Mouse (Mus musculus) erythroblast, embryonic 14.5 days (primary cell): Measurements from ENCODE around the gene Runx2. TPM values are rescaled to one million over a fixed set of nuclear protein-coding genes. Genes with fewer than 3 reads are reported as not detected.
A peak's percentile ranks its signal among the peaks of the same experiment; 100 is the strongest.

ENCODE experiments used
- H3K27me3 ChIP-seq: 2 replicates; pipeline ENCODE4 v1.6.1; 2012; ENCODE audit warnings: inconsistent platforms; ENCODE audit not compliant: control insufficient read depth
- H3K36me3 ChIP-seq: 2 replicates; pipeline ENCODE4 v1.6.1; 2012; ENCODE audit warnings: mild to moderate bottlenecking, inconsistent platforms; ENCODE audit not compliant: control insufficient read depth
- H3K4me1 ChIP-seq: 2 replicates; pipeline ENCODE4 v1.6.1; 2012; ENCODE audit warnings: inconsistent platforms; ENCODE audit not compliant: control insufficient read depth
- H3K4me3 ChIP-seq: replicated peaks from 2 replicates; pipeline ENCODE3; 2012; ENCODE audit warnings: moderate library complexity, mild to moderate bottlenecking, inconsistent platforms
- H3K9me3 ChIP-seq: 2 replicates; pipeline ENCODE4 v1.6.1; 2012; ENCODE audit warnings: low read length, inconsistent platforms, mixed read lengths; ENCODE audit not compliant: control insufficient read depth
- GATA1 ChIP-seq: IDR thresholded peaks from 2 replicates; pipeline ENCODE4 v1.6.1; 2012; ENCODE audit warnings: low read length, inconsistent platforms, mixed read lengths
- TAL1 ChIP-seq: IDR thresholded peaks from 3 replicates; pipeline ENCODE4 v1.6.1; 2012; ENCODE audit warnings: low read length, inconsistent platforms, mixed read lengths
- polyA plus RNA-seq: library from polyadenylated mRNA; stranded (reverse); fragments of >175 nt; gene quantifications from 2 replicates; pipeline ENCODE4 v1.2.3, GENCODE M21; 2012

Runx2 gene
- polyA plus RNA-seq, 1 experiment = 0.05 TPM

DNA sequence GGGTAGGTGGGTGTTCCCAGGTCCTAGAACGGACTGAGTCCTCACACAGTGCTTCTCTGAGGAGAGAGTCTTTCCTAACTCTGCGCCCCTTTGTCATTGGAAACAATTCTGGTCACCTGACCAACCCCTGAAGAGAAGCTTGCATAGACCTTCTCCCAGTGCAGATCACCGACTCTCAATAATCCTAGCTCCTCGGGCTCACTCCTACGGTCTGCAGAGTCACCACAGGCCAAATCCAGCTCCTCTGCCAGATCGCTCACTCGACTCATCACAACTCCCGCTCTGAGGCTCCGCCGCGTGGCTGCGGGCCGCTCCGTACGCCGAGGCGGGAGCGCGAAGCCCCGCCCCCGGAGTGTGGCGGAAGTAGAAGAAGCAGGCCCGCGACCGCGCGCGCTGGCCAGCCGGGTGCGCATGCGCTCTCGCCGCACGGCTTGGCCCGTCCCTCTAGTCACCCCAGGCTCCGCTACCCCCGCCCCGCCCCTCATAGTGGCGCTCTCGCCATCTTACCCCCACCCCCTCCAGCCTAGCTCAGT lies 37.8 kb downstream of the Runx2 start, which contains the start of gene Supt3:
TSS of gene Supt3 (plus strand) at position 415 of the 533 bp plus-strand sequence.
- H3K4me1 ChIP-seq = peaks cover 15% of the 10 kb centered on the region
- TF ChIP-seq GATA1 (no peak), TAL1 (no peak)
- no peaks in the 10 kb centered on the region for H3K27me3 ChIP-seq
- peak within 1 kb of the TSS; percentile 90 for H3K4me3 ChIP-seq
- 0 out of 2 replicates have a peak, but pooled peaks cover 3% of the 10 kb centered on the region for H3K9me3 ChIP-seq
- no peaks in the 10 kb centered on the region for H3K36me3 ChIP-seq

DNA sequence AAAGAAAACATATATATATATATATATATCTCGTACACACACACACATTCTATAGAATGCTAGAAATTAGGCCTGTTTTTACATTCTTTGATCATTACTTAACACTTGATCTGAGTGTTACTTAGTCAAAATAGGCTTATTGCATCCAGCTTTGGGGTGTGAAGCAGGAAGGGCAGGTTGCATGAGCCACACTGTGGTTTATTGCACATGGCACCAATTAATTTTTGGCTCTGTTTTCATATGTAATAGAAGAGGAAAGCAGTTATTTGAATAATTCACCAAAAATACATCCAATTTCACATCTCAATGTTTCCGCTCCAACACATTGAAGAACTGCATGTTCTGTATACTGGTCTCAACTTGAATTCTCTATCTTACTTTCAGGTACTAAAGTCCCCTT lies 42.0 kb downstream of the Runx2 start:
- Histone ChIP-seq H3K4me3 (no peak overlapping the region), H3K9me3 (0 out of 2 replicates have a peak, but pooled peaks cover 3% of the 10 kb centered on the region), H3K27me3 (no peaks in the 10 kb centered on the region; the same call in 1 of the 2 replicates), H3K36me3 (no peaks in the 10 kb centered on the region), H3K4me1 (peaks cover 9% of the 10 kb centered on the region)
- TF ChIP-seq TAL1 = no peak
- no peak for TF ChIP-seq GATA1

DNA sequence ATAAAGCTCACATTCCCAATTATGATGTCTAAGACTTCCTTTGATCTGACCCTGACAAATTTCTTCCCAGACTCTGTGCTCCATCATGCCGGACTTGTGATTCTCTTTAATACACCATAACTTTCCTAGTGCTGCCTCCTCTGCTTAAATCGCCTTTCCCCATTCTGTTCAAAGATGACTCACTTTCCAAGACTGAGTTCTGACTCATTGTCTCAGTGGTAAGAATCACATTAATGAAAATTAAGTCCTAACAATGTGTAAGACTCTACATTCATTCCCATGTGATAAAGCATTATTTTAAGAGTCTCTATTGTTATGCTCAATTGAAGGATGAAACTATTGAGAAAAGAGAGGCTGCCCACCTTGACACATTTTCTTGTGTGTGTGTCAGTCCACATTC lies 43.7 kb downstream of the Runx2 start:
- H3K9me3 ChIP-seq = 0 out of 2 replicates have a peak, but pooled peaks cover under 1% of the 10 kb centered on the region
- no peak overlapping the region for H3K4me3 ChIP-seq
- no peaks in the 10 kb centered on the region for H3K36me3 ChIP-seq
- H3K4me1 ChIP-seq = no peaks in the 10 kb centered on the region
- no peak for TF ChIP-seq GATA1
- TF ChIP-seq TAL1 = no peak
- no peaks in the 10 kb centered on the region; the same call in 1 of the 2 replicates for H3K27me3 ChIP-seq

DNA sequence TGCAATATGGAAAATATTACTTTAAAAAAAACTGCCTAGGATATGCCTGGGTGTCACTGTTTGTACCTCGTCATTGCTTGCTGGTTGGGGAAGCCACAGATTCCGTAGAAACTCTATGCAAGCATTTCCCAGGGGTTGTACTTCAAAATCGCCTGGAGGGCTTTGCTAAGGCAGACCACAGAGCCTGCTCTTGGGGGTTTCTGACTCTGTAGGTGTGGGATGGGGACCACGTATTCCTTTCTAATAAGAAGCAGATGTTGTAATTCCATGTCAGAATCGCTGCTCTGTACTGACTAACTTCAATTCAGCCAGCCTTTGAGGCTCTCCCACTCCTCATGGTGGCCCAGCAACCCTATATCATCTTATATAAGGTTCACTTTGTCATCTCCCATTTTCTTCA lies 46.1 kb downstream of the Runx2 start:
- TF ChIP-seq TAL1 (no peak), GATA1 (no peak)

DNA sequence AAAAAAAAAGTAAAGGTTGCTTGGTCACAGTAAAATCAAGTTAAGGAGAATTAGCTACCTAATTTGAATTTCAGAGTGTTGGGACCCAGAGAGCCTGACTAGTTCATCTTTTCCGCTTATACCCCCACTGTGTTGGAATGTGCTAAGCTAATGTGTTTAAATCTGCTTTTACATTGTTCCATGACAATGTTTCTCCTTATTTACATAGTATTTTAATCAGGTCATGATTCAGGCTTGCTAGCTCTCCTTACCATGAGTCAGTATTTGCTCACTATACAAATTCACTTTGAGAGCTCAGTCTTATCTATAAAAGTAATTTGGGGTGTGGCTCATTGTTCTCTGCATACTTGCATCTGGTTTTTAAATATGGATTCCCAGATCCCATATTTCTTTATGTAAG lies 47.2 kb downstream of the Runx2 start:
- TF ChIP-seq GATA1 (no peak), TAL1 (no peak)
- Histone ChIP-seq H3K27me3 (no peaks in the 10 kb centered on the region; the same call in 1 of the 2 replicates), H3K36me3 (no peaks in the 10 kb centered on the region)

More for the DNA sequence above, 46.1 kb downstream of the Runx2 start:
- no peaks in the 10 kb centered on the region for H3K4me1 ChIP-seq
- no peak overlapping the region for H3K4me3 ChIP-seq
- no peaks in the 10 kb centered on the region for H3K36me3 ChIP-seq
- H3K9me3 ChIP-seq = no peaks in the 10 kb centered on the region
- no peaks in the 10 kb centered on the region; the same call in 1 of the 2 replicates for H3K27me3 ChIP-seq

DNA sequence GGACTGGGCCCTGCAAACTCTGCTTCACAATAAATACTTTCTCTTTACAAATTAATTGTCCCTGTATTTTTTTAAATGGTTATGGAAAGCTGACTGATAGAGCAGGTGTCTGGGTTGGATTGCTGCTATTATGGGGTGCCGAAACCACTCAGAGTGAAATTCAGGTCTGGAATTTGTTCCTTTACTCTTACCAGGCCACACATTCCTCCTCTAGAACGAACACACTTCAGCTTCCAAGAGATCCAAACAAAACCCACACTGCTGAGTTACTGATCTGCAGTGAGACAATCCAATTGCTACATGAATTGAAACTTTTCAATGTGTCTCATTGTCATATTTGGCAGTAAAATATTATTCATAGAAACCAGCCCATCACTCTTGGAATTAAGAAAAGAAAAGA lies 47.6 kb downstream of the Runx2 start:
- H3K4me3 ChIP-seq = no peak overlapping the region
- no peaks in the 10 kb centered on the region for H3K36me3 ChIP-seq
- no peaks in the 10 kb centered on the region for H3K4me1 ChIP-seq
- no peak for TF ChIP-seq TAL1
- no peak for TF ChIP-seq GATA1
- no peaks in the 10 kb centered on the region; the same call in 1 of the 2 replicates for H3K27me3 ChIP-seq
- no peaks in the 10 kb centered on the region for H3K9me3 ChIP-seq

More for the DNA sequence above, 47.2 kb downstream of the Runx2 start:
- Histone ChIP-seq H3K9me3 (no peaks in the 10 kb centered on the region), H3K4me3 (no peak overlapping the region), H3K4me1 (no peaks in the 10 kb centered on the region)

DNA sequence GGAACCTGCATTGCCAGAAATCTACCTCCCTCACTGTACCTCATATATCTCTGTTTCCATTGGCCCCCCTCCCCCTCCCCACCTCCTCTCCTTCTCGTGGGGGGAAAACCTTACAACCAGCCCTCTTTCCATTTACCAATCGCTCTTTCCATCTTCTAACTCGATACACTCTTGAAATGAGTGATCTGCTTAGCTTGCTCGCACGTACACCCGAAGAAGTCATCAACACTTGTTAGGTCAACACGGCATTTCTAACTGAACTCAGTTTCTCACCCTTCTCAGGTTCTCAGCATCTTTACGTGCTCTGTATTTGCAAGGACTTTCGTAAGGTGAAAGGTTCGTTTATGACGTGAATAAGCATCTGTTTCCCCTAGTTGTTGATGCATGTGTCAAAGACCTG lies 48.3 kb downstream of the Runx2 start:
- Histone ChIP-seq H3K4me3 (no peak overlapping the region), H3K4me1 (no peaks in the 10 kb centered on the region), H3K9me3 (no peaks in the 10 kb centered on the region), H3K36me3 (no peaks in the 10 kb centered on the region), H3K27me3 (no peaks in the 10 kb centered on the region)
- no peak for TF ChIP-seq TAL1
- no peak for TF ChIP-seq GATA1

DNA sequence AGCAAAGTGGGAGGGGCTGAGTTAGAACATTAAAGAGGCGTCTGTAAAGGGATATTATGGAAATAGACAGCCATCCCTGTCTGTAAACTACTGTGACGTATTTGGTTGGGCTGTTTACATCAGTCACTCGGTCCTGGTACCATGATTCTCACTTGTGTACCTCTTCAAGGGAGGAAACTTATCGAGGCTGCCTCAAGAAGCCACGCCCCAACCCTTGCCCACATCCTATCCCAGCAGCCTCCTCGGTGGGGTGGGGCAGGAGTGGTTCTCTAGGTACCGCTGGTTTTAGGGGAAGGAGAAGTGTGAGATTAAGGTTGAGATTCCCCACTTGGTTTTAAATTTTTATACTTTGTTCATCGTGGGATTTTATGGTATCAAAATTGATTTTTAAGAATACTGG lies 69.2 kb downstream of the Runx2 start:
- TF ChIP-seq GATA1 = no peak
- TF ChIP-seq TAL1 = no peak
- no peak overlapping the region for H3K4me3 ChIP-seq
- peaks cover 7% of the 10 kb centered on the region for H3K27me3 ChIP-seq
- H3K36me3 ChIP-seq = no peaks in the 10 kb centered on the region
- peaks cover 1% of the 10 kb centered on the region; the same call in 1 of the 2 replicates for H3K4me1 ChIP-seq
- no peaks in the 10 kb centered on the region for H3K9me3 ChIP-seq

DNA sequence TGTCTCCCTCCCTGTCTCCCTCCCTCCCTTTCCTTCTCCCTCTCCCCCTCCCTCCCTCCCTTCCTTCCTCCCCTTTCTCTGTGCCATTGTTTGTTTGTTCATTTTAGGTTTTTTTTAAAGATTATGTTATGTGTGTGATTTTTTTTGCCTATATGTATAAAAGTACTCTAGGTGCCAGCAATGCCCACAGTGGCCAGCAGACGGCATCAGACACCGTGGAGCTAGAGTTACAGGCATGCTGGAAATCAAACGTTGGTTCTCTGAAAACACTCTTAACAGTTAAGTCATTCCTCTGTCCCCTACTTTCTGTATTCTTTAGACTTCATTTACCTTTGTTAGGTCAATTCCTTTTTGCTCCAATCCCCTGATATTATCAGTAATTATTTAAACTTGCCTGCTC lies 70.8 kb downstream of the Runx2 start:
- H3K9me3 ChIP-seq = no peaks in the 10 kb centered on the region
- TF ChIP-seq GATA1 (no peak), TAL1 (no peak)
- H3K4me1 ChIP-seq = peaks cover 1% of the 10 kb centered on the region; the same call in 1 of the 2 replicates
- H3K36me3 ChIP-seq = no peaks in the 10 kb centered on the region
- H3K27me3 ChIP-seq = peaks cover 18% of the 10 kb centered on the region
- no peak overlapping the region for H3K4me3 ChIP-seq

DNA sequence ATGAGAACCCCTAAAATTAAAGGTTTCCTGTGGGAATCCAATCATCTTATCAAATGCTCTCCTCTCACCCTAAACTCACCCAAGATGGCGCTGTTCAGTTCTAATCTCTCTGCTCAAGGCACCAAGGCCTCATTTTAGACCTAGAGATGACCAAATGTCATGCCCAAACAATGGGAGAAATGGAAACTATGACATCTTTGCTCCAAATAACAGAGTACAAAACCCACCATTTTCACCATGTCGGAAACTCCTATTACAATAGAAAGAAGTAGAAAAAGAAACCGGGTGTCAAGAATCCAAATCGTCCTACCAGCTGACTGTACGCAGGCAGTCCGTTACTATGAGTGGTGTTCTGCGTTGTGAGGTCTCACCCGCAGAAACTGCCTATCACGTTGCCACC lies 72.4 kb downstream of the Runx2 start:
- H3K36me3 ChIP-seq = no peaks in the 10 kb centered on the region

More for the DNA sequence above, 72.4 kb downstream of the Runx2 start:
- Histone ChIP-seq H3K4me1 (peaks cover 1% of the 10 kb centered on the region; the same call in 1 of the 2 replicates), H3K27me3 (peaks cover 33% of the 10 kb centered on the region), H3K9me3 (no peaks in the 10 kb centered on the region), H3K4me3 (no peak overlapping the region)
- TF ChIP-seq GATA1 = no peak
- no peak for TF ChIP-seq TAL1
